Mouse (Mus musculus) lung, embryonic 15.5 days (tissue): ENCODE results near the gene Arhgap45. TPM values are rescaled to one million over a fixed set of nuclear protein-coding genes. Genes with fewer than 3 reads are reported as not detected.

ENCODE experiments used
- ATAC-seq: fragments of 200-750 bp; cut with Nextera tagmentation; 2 replicates; pipeline ENCODE4 v1.8.0; 2017; ENCODE audit warnings: moderate number of reproducible peaks, borderline replicate concordance; ENCODE audit not compliant: low FRiP score, low TSS enrichment; ENCODE audit errors: extremely low read depth
- H3K27ac ChIP-seq: fragments of 300-500 bp; sonication (generic); 2 replicates; pipeline ENCODE4 v1.5.1; 2015; ENCODE audit warnings: moderate library complexity, mild to moderate bottlenecking, inconsistent platforms
- H3K27me3 ChIP-seq: fragments of 300-500 bp; sonication (generic); 2 replicates; pipeline ENCODE4 v1.6.1; 2015; ENCODE audit warnings: inconsistent platforms
- H3K36me3 ChIP-seq: fragments of 300-500 bp; sonication (generic); 2 replicates; pipeline ENCODE4 v1.6.1; 2015; ENCODE audit warnings: inconsistent platforms
- H3K4me1 ChIP-seq: fragments of 300-500 bp; sonication (generic); 2 replicates; pipeline ENCODE4 v1.6.1; 2015; ENCODE audit warnings: inconsistent platforms
- H3K4me2 ChIP-seq: fragments of 300-500 bp; sonication (generic); 2 replicates; pipeline ENCODE4 v1.6.1; 2015; ENCODE audit warnings: inconsistent platforms, mild to moderate bottlenecking, moderate library complexity
- H3K4me3 ChIP-seq: fragments of 300-500 bp; sonication (generic); 2 replicates; pipeline ENCODE4 v1.5.1; 2015; ENCODE audit warnings: mild to moderate bottlenecking, inconsistent platforms
- H3K9ac ChIP-seq: fragments of 300-500 bp; sonication (generic); 2 replicates; pipeline ENCODE4 v1.6.1; 2015; ENCODE audit warnings: inconsistent platforms
- H3K9me3 ChIP-seq: fragments of 300-500 bp; sonication (generic); 2 replicates; pipeline ENCODE4 v1.6.1; 2016; ENCODE audit warnings: inconsistent platforms
- WGBS: fragments of 180-500 bp; shearing (Covaris S2); methylation state at CpG from one replicate; pipeline ENCODE4 v1.1.7; 2015; 5-methylcytosine and 5-hydroxymethylcytosine counted together
- polyA plus RNA-seq: library from polyadenylated mRNA; unstranded; fragments of >200 nt; fragmentation: Nextera tagmentation; extraction: Ambion mirVana; gene quantifications from 2 replicates; pipeline ENCODE4 v1.2.1, GENCODE M21; 2015

Arhgap45 gene
- polyA plus RNA-seq, 1 experiment from 2014 or later = 19.8 TPM

DNA sequence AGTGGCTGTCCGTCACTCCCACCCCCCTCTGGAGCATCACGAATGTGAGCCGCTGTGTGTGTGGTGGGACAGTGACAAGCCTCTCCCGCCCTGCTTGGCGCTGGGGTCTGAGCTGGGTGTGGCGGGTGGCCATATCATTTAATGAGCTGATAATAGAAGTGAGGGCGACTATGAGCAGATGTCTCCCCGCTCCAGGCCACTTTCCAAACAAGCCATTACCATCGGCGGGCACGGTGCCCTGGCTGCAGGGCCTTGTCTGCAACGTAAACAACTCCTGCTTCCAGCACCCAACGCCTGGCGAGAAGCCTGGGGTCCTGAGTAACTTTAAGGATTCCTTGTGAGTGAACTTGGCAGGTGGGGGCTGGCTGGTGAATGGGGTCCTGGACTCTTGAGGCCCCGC is 18.6 kb upstream of the Arhgap45 start:
- Histone ChIP-seq H3K9ac (peak overlapping the region; percentile 49; the same call in 1 of the 2 replicates), H3K4me3 (peak overlapping the region; percentile 60), H3K27me3 (peaks cover 13% of the 10 kb centered on the region), H3K27ac (peak overlapping the region; percentile 22; the same call in 1 of the 2 replicates), H3K36me3 (peaks cover 28% of the 10 kb centered on the region), H3K9me3 (no peaks in the 10 kb centered on the region), H3K4me1 (peaks cover 22% of the 10 kb centered on the region), H3K4me2 (peak overlapping the region; percentile 95)
- 8% methylated on average over 15 of the region's 15 CpGs for WGBS
- ATAC-seq = peak; percentile 32; the same call in 1 of the 2 replicates

DNA sequence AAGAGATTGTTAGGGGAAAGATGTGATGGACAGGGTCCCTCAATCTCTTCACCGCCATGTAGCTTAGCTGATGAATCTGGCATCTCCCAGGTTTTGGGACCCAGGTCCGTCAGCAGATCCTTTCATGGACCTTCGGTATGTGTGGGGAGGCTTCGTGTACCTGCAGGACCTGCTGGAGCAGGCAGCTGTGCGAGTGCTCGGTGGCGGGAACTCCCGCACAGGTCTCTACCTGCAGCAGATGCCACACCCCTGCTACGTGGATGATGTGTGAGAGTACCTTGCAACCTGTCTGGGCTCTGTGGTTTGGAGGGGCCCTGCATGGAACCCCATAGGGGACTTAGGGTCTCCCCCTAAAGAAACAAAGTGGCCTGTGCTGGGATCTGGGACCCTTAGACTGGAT is 14.5 kb upstream of the Arhgap45 start:
- no peak overlapping the region for H3K27ac ChIP-seq
- peaks cover 31% of the 10 kb centered on the region for H3K4me1 ChIP-seq
- 71% methylated on average over 9 of the region's 9 CpGs for WGBS
- no peak overlapping the region for H3K9ac ChIP-seq
- H3K36me3 ChIP-seq = no peaks in the 10 kb centered on the region
- peaks cover 19% of the 10 kb centered on the region for H3K27me3 ChIP-seq
- no peak for ATAC-seq
- H3K4me3 ChIP-seq = no peak overlapping the region
- H3K4me2 ChIP-seq = no peak overlapping the region
- no peaks in the 10 kb centered on the region for H3K9me3 ChIP-seq

GRCm38 (mm10) chr10:80002829-80003228 is 13.6 kb upstream of the Arhgap45 start:
- Histone ChIP-seq H3K27me3 (peaks cover 19% of the 10 kb centered on the region), H3K4me2 (no peak overlapping the region), H3K36me3 (no peaks in the 10 kb centered on the region), H3K27ac (no peak overlapping the region), H3K4me3 (no peak overlapping the region), H3K9me3 (no peaks in the 10 kb centered on the region), H3K9ac (no peak overlapping the region), H3K4me1 (peaks cover 22% of the 10 kb centered on the region)
- ATAC-seq = no peak
- 33% methylated on average over 21 of the region's 21 CpGs for WGBS

- H3K9ac ChIP-seq = no peak overlapping the region
- H3K36me3 ChIP-seq = peaks cover under 1% of the 10 kb centered on the region; the same call in 1 of the 2 replicates
- H3K9me3 ChIP-seq = no peaks in the 10 kb centered on the region
- ATAC-seq = no peak
- no peak overlapping the region; the same call in 1 of the 2 replicates for H3K27ac ChIP-seq
- no peak overlapping the region for H3K4me2 ChIP-seq
- 53% methylated on average over 9 of the region's 9 CpGs for WGBS
- H3K4me3 ChIP-seq = no peak overlapping the region
- peaks cover 17% of the 10 kb centered on the region for H3K4me1 ChIP-seq
- H3K27me3 ChIP-seq = peaks cover 19% of the 10 kb centered on the region
Observed at GRCm38 (mm10) chr10:80003374-80004232, 12.8 kb upstream of the Arhgap45 start.

DNA sequence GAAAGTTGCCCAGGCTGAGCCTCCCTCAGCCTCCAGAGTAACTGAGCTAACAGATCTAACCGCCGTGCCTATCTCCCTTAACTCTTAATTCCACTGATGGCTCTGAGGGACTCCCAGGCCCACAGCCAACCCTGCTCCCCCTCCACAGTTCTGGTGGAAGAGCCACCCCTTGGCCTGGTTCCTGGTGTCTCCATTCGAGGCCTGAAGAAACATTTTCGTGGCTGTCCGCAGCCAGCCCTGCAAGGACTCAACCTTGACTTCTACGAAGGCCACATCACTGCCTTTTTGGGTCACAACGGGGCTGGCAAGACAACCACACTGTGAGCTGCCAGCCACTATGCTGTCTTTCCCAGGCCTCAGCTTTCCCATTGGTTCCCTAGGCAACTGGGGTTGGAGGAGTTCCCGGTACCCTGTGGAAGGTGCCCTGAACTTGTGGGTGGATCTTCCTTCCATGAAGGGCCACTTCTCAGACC is 12.2 kb upstream of the Arhgap45 start:
- Histone ChIP-seq H3K4me2 (no peak overlapping the region), H3K9ac (no peak overlapping the region), H3K9me3 (no peaks in the 10 kb centered on the region), H3K36me3 (peaks cover 6% of the 10 kb centered on the region; the same call in 1 of the 2 replicates), H3K27ac (no peak overlapping the region), H3K4me1 (peaks cover 17% of the 10 kb centered on the region), H3K27me3 (peaks cover 19% of the 10 kb centered on the region), H3K4me3 (no peak overlapping the region)
- no peak for ATAC-seq
- WGBS = 77% methylated on average over 8 of the region's 8 CpGs

GRCm38 (mm10) chr10:80011740-80012139 is 4.7 kb upstream of the Arhgap45 start:
- Histone ChIP-seq H3K4me3 (no peak overlapping the region), H3K36me3 (peaks cover 20% of the 10 kb centered on the region), H3K27ac (no peak overlapping the region), H3K4me2 (no peak overlapping the region), H3K4me1 (peaks cover 20% of the 10 kb centered on the region), H3K27me3 (peaks cover 31% of the 10 kb centered on the region), H3K9ac (no peak overlapping the region), H3K9me3 (no peaks in the 10 kb centered on the region)
- WGBS = 85% methylated on average over 6 of the region's 6 CpGs
- ATAC-seq = no peak

DNA sequence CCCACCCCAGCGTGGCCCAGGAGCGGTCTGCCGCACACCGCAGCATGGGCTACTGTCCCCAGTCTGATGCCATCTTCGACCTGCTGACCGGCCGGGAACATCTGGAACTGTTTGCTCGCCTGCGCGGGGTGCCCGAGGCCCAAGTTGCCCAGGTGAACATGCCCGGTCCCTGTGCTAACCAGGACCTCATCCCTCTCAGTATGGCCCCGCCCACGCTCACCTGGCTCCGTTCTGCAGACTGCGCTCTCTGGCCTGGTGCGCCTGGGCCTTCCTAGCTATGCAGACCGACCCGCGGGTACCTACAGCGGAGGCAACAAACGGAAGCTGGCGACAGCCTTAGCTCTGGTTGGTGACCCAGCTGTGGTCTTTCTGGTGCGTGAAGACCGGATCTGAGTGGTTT is 2.8 kb upstream of the Arhgap45 start:
- ATAC-seq = no peak
- WGBS = 34% methylated on average over 25 of the region's 25 CpGs
- Histone ChIP-seq H3K4me2 (no peak overlapping the region), H3K9me3 (no peaks in the 10 kb centered on the region), H3K27ac (no peak overlapping the region), H3K9ac (no peak overlapping the region), H3K27me3 (peaks cover 35% of the 10 kb centered on the region), H3K36me3 (peaks cover 20% of the 10 kb centered on the region), H3K4me1 (peaks cover 26% of the 10 kb centered on the region), H3K4me3 (no peak overlapping the region)

- Histone ChIP-seq H3K9me3 (no peaks in the 10 kb centered on the region), H3K27ac (no peak overlapping the region), H3K9ac (no peak overlapping the region), H3K36me3 (peaks cover 12% of the 10 kb centered on the region), H3K4me1 (peaks cover 37% of the 10 kb centered on the region), H3K4me3 (no peak overlapping the region), H3K27me3 (peaks cover 35% of the 10 kb centered on the region), H3K4me2 (peak overlapping the region; percentile 20; the same call in 1 of the 2 replicates)
- WGBS = 19% methylated on average over 28 of the region's 28 CpGs
- no peak for ATAC-seq
Observed at GRCm38 (mm10) chr10:80014484-80015290, 1.8 kb upstream of the Arhgap45 start.

- WGBS = 58% methylated on average over 10 of the region's 10 CpGs
- Histone ChIP-seq H3K27ac (no peak overlapping the region), H3K27me3 (peaks cover 35% of the 10 kb centered on the region), H3K9me3 (no peaks in the 10 kb centered on the region), H3K4me2 (no peak overlapping the region), H3K4me3 (no peak overlapping the region), H3K4me1 (peaks cover 46% of the 10 kb centered on the region), H3K9ac (no peak overlapping the region), H3K36me3 (peaks cover 5% of the 10 kb centered on the region; the same call in 1 of the 2 replicates)
- no peak for ATAC-seq
Observed at GRCm38 (mm10) chr10:80015583-80015982, 870 bp upstream of the Arhgap45 start.

DNA sequence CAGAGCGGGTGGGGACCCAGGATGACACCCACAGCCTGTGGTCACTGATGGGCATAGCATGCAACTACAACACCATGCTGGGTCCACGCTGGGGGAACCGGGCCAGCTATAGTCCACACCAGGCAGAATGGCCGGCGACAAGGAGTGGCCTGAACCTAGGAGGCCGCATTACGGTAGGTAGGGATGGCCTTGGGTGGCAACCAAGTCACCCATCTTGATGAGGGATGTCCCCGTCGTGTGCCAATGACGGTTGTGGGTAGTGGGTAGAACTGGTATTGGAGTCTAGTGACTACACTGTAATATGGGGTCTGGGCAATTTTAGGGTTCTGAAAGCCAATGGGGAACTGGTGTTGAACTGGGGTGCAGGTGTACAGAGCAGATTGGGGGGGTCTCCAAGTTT is 478 bp downstream of the Arhgap45 start:
- peak overlapping the region; percentile 3; the same call in 1 of the 2 replicates for H3K4me3 ChIP-seq
- no peaks in the 10 kb centered on the region for H3K9me3 ChIP-seq
- peaks cover 54% of the 10 kb centered on the region for H3K4me1 ChIP-seq
- no peak overlapping the region for H3K9ac ChIP-seq
- no peak overlapping the region for H3K4me2 ChIP-seq
- H3K27ac ChIP-seq = no peak overlapping the region
- H3K36me3 ChIP-seq = no peaks in the 10 kb centered on the region; the same call in 1 of the 2 replicates
- ATAC-seq = no peak
- peaks cover 35% of the 10 kb centered on the region for H3K27me3 ChIP-seq
- WGBS = 85% methylated on average over 10 of the region's 10 CpGs

DNA sequence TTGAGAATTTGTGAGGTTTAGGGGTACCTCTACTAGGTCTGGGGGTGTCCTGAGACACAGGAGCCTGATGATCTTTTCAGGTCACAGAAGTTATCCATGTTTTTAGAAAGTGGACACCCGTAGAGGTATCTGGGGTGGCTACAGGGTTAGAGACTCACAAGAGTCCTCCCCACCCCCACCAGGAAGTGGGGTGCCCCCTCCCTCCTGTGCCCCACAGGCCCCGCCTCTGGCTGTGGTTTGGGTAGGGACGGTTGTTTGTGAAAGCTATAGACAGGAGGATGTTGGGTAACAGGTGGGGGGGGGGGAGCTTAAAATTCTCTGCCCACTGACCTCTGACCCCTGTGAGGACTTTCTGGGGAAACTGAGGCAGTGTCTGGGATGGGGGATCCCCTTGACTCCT is 908 bp downstream of the Arhgap45 start:
- no peak overlapping the region for H3K4me3 ChIP-seq
- 77% methylated on average over 3 of the region's 3 CpGs for WGBS
- H3K27ac ChIP-seq = no peak overlapping the region
- H3K27me3 ChIP-seq = peaks cover 34% of the 10 kb centered on the region
- peaks cover 54% of the 10 kb centered on the region for H3K4me1 ChIP-seq
- no peak overlapping the region for H3K9ac ChIP-seq
- ATAC-seq = no peak
- no peaks in the 10 kb centered on the region; the same call in 1 of the 2 replicates for H3K36me3 ChIP-seq
- H3K9me3 ChIP-seq = no peaks in the 10 kb centered on the region
- H3K4me2 ChIP-seq = no peak overlapping the region
